Mouse (Mus musculus): ENCODE data around the gene Zmynd15. TPM values are rescaled to one million over a fixed set of nuclear protein-coding genes. Genes with fewer than 3 reads are reported as not detected.

Gene Zmynd15
- polyA plus RNA-seq, 1 experiment from 2014 or later = 1.5 TPM

DNA sequence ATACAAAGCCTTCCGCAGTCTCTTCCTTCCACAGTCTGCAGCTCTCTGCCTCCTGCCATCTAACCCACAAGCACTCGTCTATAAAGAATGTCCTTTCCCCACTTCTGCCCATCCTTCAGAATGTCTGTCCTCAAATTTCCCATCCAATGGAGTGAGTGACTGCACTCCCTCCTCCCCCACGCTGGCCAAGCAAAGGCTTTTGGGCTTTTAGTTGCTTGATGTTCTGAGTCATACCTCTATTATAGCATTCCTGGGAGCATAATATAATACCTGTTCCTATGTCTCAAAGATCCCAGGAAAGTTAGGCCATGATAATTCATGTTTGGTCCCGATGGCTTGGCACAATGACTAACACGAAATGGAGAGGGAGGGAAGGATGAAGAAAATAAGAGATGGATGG is 27.7 kb upstream of the Zmynd15 start:
- H3K27me3 ChIP-seq (ENCODE audit: control insufficient read depth, insufficient read depth, low read length) = no peaks in the 10 kb centered on the region
- H3K4me1 ChIP-seq (ENCODE audit: control insufficient read depth, insufficient read depth, low read length) = peaks cover 10% of the 10 kb centered on the region; the same call in 1 of the 2 replicates
- ATAC-seq (replicated peaks; ENCODE audit: extremely low read depth, insufficient read depth, low FRiP score) = no peak
- H3K27ac ChIP-seq (ENCODE audit: low read length) = peak overlapping the region; percentile 80
- no peaks in the 10 kb centered on the region for H3K9me3 ChIP-seq (replicated peaks; ENCODE audit: control insufficient read depth, low read length)
- 37% methylated on average over 5 of the region's 5 CpGs for WGBS
- H3K4me3 ChIP-seq (ENCODE audit: low read length) = peak overlapping the region; percentile 83
- peak overlapping the region; percentile 94 for H3K4me2 ChIP-seq (ENCODE audit: low read depth, low read length)
- H3K36me3 ChIP-seq (ENCODE audit: control insufficient read depth, insufficient read depth) = no peaks in the 10 kb centered on the region
- no peak overlapping the region; the same call in 1 of the 2 replicates for H3K9ac ChIP-seq (ENCODE audit: low read length)

DNA sequence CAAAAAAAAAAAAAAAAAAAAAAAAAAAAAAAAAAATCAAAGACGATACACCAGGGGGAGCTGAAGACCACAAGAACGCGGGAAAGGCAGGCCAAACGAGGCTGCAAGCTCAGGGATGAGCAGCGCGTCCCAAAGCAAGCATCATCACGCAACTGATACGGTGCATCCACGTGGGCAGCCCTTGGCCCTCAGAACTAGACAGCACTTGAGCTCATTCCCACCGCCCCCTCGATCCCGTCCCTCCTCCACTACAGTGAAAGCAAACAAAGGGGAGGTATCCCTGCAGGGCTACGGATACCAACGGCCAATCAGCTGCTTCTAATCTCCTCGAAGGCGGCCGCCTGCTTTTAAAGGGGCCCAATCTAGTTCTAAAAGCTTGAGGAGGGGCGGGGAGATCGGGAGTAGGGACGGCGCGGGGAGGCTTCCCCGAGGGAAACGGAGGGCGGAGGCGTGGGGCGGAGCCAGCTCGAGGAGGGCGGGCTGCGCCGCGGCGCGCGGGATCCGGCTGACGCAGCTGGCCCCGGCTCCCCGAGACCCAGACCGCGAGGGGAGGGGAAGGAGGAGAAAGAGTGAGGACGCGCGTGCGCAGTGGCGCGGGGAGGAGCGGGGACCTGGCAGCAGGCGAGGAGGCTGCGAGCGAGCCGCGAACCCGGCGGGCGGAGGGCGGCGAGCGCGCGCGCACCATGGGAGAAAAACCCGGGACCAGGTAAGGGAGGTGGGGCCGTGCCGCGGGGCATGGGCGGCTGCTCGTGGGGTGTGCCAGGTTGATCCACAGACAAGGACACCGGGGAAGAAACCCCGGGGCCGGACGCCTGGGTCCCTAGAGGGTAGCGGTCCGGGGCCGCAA is 27.0 kb upstream of the Zmynd15 start, which contains the start of gene Arrb2:
Gene Arrb2 (plus strand): TSS at position 588 of the 847 bp plus-strand sequence.
- H3K9me3 ChIP-seq (replicated peaks; ENCODE audit: control insufficient read depth, low read length) = no peaks in the 10 kb centered on the region
- under 1% methylated on average over 75 of the region's 75 CpGs for WGBS
- peaks cover 2% of the 10 kb centered on the region; the same call in 1 of the 2 replicates for H3K36me3 ChIP-seq (ENCODE audit: control insufficient read depth, insufficient read depth)
- H3K27ac ChIP-seq (ENCODE audit: low read length) = peak within 1 kb of the TSS; percentile 80
- peaks cover 10% of the 10 kb centered on the region; the same call in 1 of the 2 replicates for H3K4me1 ChIP-seq (ENCODE audit: control insufficient read depth, insufficient read depth, low read length)
- peak; percentile 93 for ATAC-seq (replicated peaks; ENCODE audit: extremely low read depth, insufficient read depth, low FRiP score)
- H3K4me2 ChIP-seq (ENCODE audit: low read depth, low read length) = peak within 1 kb of the TSS; percentile 94
- H3K4me3 ChIP-seq (ENCODE audit: low read length) = peak within 1 kb of the TSS; percentile 83
- H3K9ac ChIP-seq (ENCODE audit: low read length) = peak within 1 kb of the TSS; percentile 91
- no peaks in the 10 kb centered on the region for H3K27me3 ChIP-seq (ENCODE audit: control insufficient read depth, insufficient read depth, low read length)

DNA sequence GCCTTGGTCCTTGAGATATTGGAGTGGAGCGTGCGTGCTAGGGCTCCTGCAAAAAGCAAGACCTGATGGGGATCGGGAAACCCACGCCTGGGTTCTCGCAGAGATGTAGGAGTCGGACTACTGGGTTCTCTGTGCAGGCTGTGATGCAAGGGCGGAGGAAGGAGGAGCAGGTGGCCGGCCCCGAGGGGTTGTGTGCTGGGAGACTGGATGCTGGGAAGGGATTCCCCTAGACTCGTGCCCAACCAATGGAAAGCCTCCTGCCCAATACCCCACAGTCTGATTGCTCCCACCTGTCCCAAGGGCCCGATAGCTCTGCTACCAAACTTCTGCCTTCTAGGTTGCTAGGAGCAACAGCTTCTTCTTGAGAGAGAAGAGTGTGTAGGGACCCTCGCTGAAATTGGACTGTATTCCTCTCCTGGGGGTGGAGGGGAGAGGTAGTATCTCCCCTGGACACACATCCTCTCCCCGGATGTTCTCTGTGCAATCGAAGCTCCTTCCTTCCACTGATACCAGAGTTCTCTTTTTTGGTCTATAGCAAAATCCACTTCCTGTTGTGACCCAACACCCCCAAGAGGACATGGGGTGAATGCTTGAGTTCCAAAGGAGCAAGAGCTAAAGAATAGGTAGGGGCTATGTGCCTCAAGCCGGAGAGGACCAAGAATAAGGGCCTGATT is 26.2 kb upstream of the Zmynd15 start:
- no peaks in the 10 kb centered on the region for H3K27me3 ChIP-seq (ENCODE audit: control insufficient read depth, insufficient read depth, low read length)
- 7% methylated on average over 15 of the region's 15 CpGs for WGBS
- H3K9ac ChIP-seq (ENCODE audit: low read length) = peak overlapping the region; percentile 91
- peak overlapping the region; percentile 83 for H3K4me3 ChIP-seq (ENCODE audit: low read length)
- peaks cover 10% of the 10 kb centered on the region; the same call in 1 of the 2 replicates for H3K4me1 ChIP-seq (ENCODE audit: control insufficient read depth, insufficient read depth, low read length)
- peak overlapping the region; percentile 79 for H3K27ac ChIP-seq (ENCODE audit: low read length)
- peak; percentile 7; the same call in 1 of the 2 replicates for ATAC-seq (replicated peaks; ENCODE audit: extremely low read depth, insufficient read depth, low FRiP score)
- peak overlapping the region; percentile 94 for H3K4me2 ChIP-seq (ENCODE audit: low read depth, low read length)
- peaks cover 5% of the 10 kb centered on the region; the same call in 1 of the 2 replicates for H3K36me3 ChIP-seq (ENCODE audit: control insufficient read depth, insufficient read depth)
- no peaks in the 10 kb centered on the region for H3K9me3 ChIP-seq (replicated peaks; ENCODE audit: control insufficient read depth, low read length)

DNA sequence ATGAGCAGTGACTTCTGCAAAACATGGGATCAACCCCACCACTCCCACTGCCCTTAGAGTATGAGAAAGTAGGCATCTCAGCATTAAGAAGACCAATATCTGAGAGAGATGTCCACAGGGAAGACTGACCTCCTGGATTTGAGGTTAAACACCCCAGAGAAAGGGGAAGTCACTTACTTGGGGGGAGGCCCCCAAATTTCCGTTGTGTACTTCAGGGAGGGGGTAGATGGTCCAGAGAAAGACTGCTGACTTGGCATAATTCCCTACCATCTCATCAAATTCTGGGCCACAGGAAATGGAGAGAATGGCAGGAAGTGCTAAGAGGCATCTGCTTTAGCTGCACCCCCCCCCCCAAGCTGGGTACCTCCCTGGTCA is 25.7 kb upstream of the Zmynd15 start:
- Histone ChIP-seq H3K27ac (ENCODE audit: low read length) (no peak overlapping the region), H3K36me3 (ENCODE audit: control insufficient read depth, insufficient read depth) (peaks cover 5% of the 10 kb centered on the region; the same call in 1 of the 2 replicates), H3K4me2 (ENCODE audit: low read depth, low read length) (peak overlapping the region; percentile 94), H3K4me3 (ENCODE audit: low read length) (peak overlapping the region; percentile 83), H3K27me3 (ENCODE audit: control insufficient read depth, insufficient read depth, low read length) (no peaks in the 10 kb centered on the region), H3K9me3 (replicated peaks; ENCODE audit: control insufficient read depth, low read length) (no peaks in the 10 kb centered on the region), H3K4me1 (ENCODE audit: control insufficient read depth, insufficient read depth, low read length) (peaks cover 10% of the 10 kb centered on the region; the same call in 1 of the 2 replicates), H3K9ac (ENCODE audit: low read length) (peak overlapping the region; percentile 91; the same call in 1 of the 2 replicates)
- no peak for ATAC-seq (replicated peaks; ENCODE audit: extremely low read depth, insufficient read depth, low FRiP score)
- WGBS = 54% methylated on average over 1 of the region's 1 CpGs

DNA sequence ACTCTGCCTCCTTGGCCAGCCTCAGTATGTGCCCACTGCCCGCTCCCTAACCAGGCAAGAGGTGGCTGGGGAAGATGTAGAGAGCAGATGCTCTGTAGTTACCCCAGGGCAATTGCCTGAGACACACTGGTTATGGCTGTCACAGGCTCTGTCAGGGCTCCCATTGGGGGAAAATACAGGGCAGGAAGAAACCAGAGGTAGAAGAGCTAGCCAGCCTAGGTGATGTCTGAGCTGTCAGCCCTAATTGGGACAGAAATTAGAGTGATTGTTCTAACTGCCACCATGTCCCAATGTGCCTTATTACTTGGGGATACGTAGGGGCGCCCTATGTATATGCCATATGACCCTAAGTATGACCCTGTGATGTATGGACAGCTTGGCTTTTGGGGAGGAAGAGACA is 25.3 kb upstream of the Zmynd15 start:
- peaks cover 10% of the 10 kb centered on the region; the same call in 1 of the 2 replicates for H3K4me1 ChIP-seq (ENCODE audit: control insufficient read depth, insufficient read depth, low read length)
- no peaks in the 10 kb centered on the region for H3K27me3 ChIP-seq (ENCODE audit: control insufficient read depth, insufficient read depth, low read length)
- H3K4me3 ChIP-seq (ENCODE audit: low read length) = no peak overlapping the region
- H3K9me3 ChIP-seq (replicated peaks; ENCODE audit: control insufficient read depth, low read length) = no peaks in the 10 kb centered on the region
- no peak for ATAC-seq (replicated peaks; ENCODE audit: extremely low read depth, insufficient read depth, low FRiP score)
- H3K9ac ChIP-seq (ENCODE audit: low read length) = no peak overlapping the region
- WGBS = 87% methylated on average over 3 of the region's 3 CpGs
- H3K4me2 ChIP-seq (ENCODE audit: low read depth, low read length) = peak overlapping the region; percentile 94
- H3K36me3 ChIP-seq (ENCODE audit: control insufficient read depth, insufficient read depth) = peaks cover 5% of the 10 kb centered on the region; the same call in 1 of the 2 replicates
- H3K27ac ChIP-seq (ENCODE audit: low read length) = no peak overlapping the region

DNA sequence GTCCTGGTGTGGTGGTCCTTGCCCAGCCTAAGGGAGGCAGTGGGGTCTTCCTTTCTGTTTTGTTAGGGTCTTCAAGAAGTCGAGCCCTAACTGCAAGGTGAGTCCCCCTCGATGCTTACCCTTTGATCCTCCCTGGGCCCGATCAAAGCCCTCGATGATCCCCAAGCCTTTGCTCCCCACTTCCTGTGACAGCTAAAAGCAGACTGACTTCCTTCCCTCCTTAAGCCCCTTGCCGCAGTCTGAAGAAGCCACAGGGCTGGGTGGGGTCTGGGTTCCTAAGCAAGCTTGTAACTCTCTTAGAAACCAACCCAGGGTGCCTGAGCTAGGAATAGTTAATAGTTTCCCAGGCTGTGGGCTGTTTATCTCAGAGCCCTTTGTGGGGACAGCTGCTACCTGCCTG is 23.8 kb upstream of the Zmynd15 start:
- no peak for ATAC-seq (replicated peaks; ENCODE audit: extremely low read depth, insufficient read depth, low FRiP score)
- H3K4me1 ChIP-seq (ENCODE audit: control insufficient read depth, insufficient read depth, low read length) = peaks cover 10% of the 10 kb centered on the region; the same call in 1 of the 2 replicates
- no peak overlapping the region for H3K4me3 ChIP-seq (ENCODE audit: low read length)
- peak overlapping the region; percentile 8; the same call in 1 of the 2 replicates for H3K4me2 ChIP-seq (ENCODE audit: low read depth, low read length)
- H3K36me3 ChIP-seq (ENCODE audit: control insufficient read depth, insufficient read depth) = peaks cover 11% of the 10 kb centered on the region
- H3K27me3 ChIP-seq (ENCODE audit: control insufficient read depth, insufficient read depth, low read length) = no peaks in the 10 kb centered on the region
- no peak overlapping the region for H3K27ac ChIP-seq (ENCODE audit: low read length)
- H3K9ac ChIP-seq (ENCODE audit: low read length) = 0 out of 2 replicates have a peak overlapping the region, but pooled peaks have one; percentile 3
- 68% methylated on average over 5 of the region's 5 CpGs for WGBS
- no peaks in the 10 kb centered on the region for H3K9me3 ChIP-seq (replicated peaks; ENCODE audit: control insufficient read depth, low read length)

DNA sequence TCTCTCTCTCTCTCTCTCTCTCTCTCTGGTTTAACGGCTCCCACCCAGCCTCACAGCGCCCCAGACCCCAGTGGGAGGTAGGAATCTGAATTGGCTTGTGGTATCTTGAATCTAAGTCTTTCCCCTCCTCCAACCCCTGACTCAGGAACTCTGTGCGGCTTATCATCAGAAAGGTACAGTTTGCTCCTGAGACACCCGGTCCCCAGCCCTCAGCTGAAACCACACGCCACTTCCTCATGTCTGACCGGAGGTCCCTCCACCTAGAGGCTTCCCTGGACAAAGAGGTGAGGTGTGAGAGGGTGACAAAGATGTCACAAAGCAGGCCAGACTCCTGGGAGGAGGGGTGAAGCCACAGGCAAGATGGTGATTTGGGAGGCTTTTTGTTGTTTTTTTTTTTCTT is 21.8 kb upstream of the Zmynd15 start:
- WGBS = 67% methylated on average over 6 of the region's 6 CpGs
- ATAC-seq (replicated peaks; ENCODE audit: extremely low read depth, insufficient read depth, low FRiP score) = no peak
- peaks cover 13% of the 10 kb centered on the region for H3K36me3 ChIP-seq (ENCODE audit: control insufficient read depth, insufficient read depth)

DNA sequence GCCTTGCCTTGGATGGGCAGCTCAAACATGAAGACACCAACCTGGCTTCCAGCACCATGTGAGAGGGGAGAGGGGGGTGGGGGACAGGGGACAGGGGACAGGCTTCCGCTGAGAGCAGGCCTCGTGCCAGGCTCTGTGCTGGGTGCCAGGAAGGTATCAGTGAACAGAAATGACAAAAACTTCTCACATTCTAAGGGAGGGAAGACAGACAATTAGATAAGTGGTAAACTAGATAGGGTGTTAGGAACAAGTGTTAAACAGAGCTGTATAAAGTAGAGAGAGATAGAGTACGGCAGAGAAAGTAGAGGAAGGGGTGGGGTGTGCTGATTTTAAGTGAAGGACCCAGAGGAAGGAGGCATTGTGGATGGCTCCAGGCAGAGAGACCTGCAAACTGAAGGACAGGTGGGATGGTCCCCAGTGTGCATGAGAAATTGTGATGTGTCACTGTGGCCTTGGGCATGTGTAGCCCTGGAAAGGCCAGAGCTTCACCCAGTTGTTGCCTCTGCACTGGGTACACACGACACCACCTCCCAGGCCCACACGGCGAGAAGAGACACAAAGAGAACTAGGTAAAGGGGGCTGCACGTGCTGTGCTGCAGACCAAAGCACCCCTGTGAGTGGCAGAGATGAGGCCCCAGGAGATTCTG is 20.4 kb upstream of the Zmynd15 start:
- Histone ChIP-seq H3K27ac (ENCODE audit: low read length) (no peak overlapping the region), H3K4me2 (ENCODE audit: low read depth, low read length) (no peak overlapping the region), H3K9me3 (replicated peaks; ENCODE audit: control insufficient read depth, low read length) (no peaks in the 10 kb centered on the region), H3K4me1 (ENCODE audit: control insufficient read depth, insufficient read depth, low read length) (no peaks in the 10 kb centered on the region), H3K9ac (ENCODE audit: low read length) (no peak overlapping the region), H3K4me3 (ENCODE audit: low read length) (no peak overlapping the region), H3K36me3 (ENCODE audit: control insufficient read depth, insufficient read depth) (peaks cover 13% of the 10 kb centered on the region), H3K27me3 (ENCODE audit: control insufficient read depth, insufficient read depth, low read length) (no peaks in the 10 kb centered on the region)
- no peak for ATAC-seq (replicated peaks; ENCODE audit: extremely low read depth, insufficient read depth, low FRiP score)
- 80% methylated on average over 7 of the region's 7 CpGs for WGBS

More for the DNA sequence above, 21.8 kb upstream of the Zmynd15 start:
- H3K9ac ChIP-seq (ENCODE audit: low read length) = no peak overlapping the region
- H3K4me2 ChIP-seq (ENCODE audit: low read depth, low read length) = no peak overlapping the region
- H3K9me3 ChIP-seq (replicated peaks; ENCODE audit: control insufficient read depth, low read length) = no peaks in the 10 kb centered on the region
- H3K27ac ChIP-seq (ENCODE audit: low read length) = no peak overlapping the region
- no peaks in the 10 kb centered on the region for H3K27me3 ChIP-seq (ENCODE audit: control insufficient read depth, insufficient read depth, low read length)
- H3K4me3 ChIP-seq (ENCODE audit: low read length) = no peak overlapping the region
- peaks cover 7% of the 10 kb centered on the region; the same call in 1 of the 2 replicates for H3K4me1 ChIP-seq (ENCODE audit: control insufficient read depth, insufficient read depth, low read length)

Measured in heart, embryonic 16.5 days (tissue).